19 mouse cellular contexts compared by ENCODE assay signal in genomic region chr11:50734129-50734528, GRCm38 (mm10).
DNase-seq lines count a peak whose midpoint lies in the region; ATAC-seq and TF ChIP-seq lines count a peak whose summit lies in the region.
"Had no signal": no experiment of that assay in that cellular context is flagged by ENCODE, and none has a peak within 500 bp of the region (broad histone marks: within the 10 kb centered on the region; RNA-seq: fewer than 3 reads in every experiment).

No protein-coding gene starts in this region.

- in situ Hi-C loops in CH12.LX (cut with MboI; ENCODE audit: low pct_ligation_motif_present, low pct_unique_long_range_greater_than_20kb, low sequenced_read_pairs), result no loop called here

- no peak for TF ChIP-seq RAD21 in CH12.LX (IDR thresholded peaks at IDR 0.05; ENCODE audit: low read depth, low read length)

- no peak for ATAC-seq in heart, embryonic 12.5 days (ENCODE audit: insufficient number of reproducible peaks, low FRiP score)
- ATAC-seq: activated CD4-positive, CD25-positive, alpha-beta regulatory T cell, adult 4 months; forebrain, embryonic 16.5 days; inflammation-experienced regulatory T-cells, adult 6 months had no signal

- no peak for TF ChIP-seq POLR2A in CH12.LX (IDR thresholded peaks at IDR 0.05; ENCODE audit: low read depth, low read length)

- no peak overlapping the region for H3K9ac ChIP-seq in heart, embryonic 12.5 days
- H3K9ac ChIP-seq in CH12.LX (ENCODE audit: insufficient read depth, low read depth), result no peak overlapping the region
- H3K9ac ChIP-seq: midbrain, embryonic 12.5 days had no signal

- no peak for TF ChIP-seq EP300 in CH12.LX (IDR thresholded peaks at IDR 0.05; ENCODE audit: low read length)

- 0 out of 2 replicates have a peak, but pooled peaks cover 6% of the 10 kb centered on the region for H3K9me3 ChIP-seq in heart, embryonic 12.5 days (replicated peaks)
- H3K9me3 ChIP-seq in CH12.LX (replicated peaks; ENCODE audit: low read length), result peaks cover 6% of the 10 kb centered on the region
- H3K9me3 ChIP-seq: midbrain, embryonic 12.5 days had no signal

- no peak overlapping the region for H3K27ac ChIP-seq in heart, embryonic 12.5 days (ENCODE audit: poor library complexity, severe bottlenecking)
- H3K27ac ChIP-seq in left cerebral cortex, adult 2 months, result no peak overlapping the region
- no peak overlapping the region for H3K27ac ChIP-seq in CH12.LX (ENCODE audit: insufficient read depth, low read depth)
- H3K27ac ChIP-seq: embryonic facial prominence, embryonic 10.5 days; midbrain, embryonic 12.5 days had no signal

- H3K4me3 ChIP-seq in heart, embryonic 12.5 days, result no peak overlapping the region
- H3K4me3 ChIP-seq in left cerebral cortex, adult 2 months, result no peak overlapping the region
- H3K4me3 ChIP-seq in CH12.LX (replicated peaks in 1 of 3; ENCODE audit: low read depth in 2 of 3, low read length in 2 of 3, poor library complexity in 1 of 3), result no peak overlapping the region
- H3K4me3 ChIP-seq: embryonic facial prominence, embryonic 10.5 days; erythroblast, embryonic 14.5 days; midbrain, embryonic 12.5 days had no signal

- peaks cover 12% of the 10 kb centered on the region for H3K4me1 ChIP-seq in heart, embryonic 12.5 days (replicated peaks)
- no peaks in the 10 kb centered on the region for H3K4me1 ChIP-seq in CH12.LX (ENCODE audit: control insufficient read depth in 1 of 2, insufficient read depth in 2 of 2)
- H3K4me1 ChIP-seq: midbrain, embryonic 12.5 days had no signal

- intact Hi-C loops in left cerebral cortex, adult 2 months (cut with DNase I), result no loop called here

- peak; percentile 94 for DNase-seq in heart, adult 11 months
- DNase-seq in left cerebral cortex, adult 2 months (ENCODE audit: extremely low spot score in 1 of 2, low spot score in 2 of 2), result no peak
- DNase-seq in left cerebral cortex, adult 18-20 months (ENCODE audit: low spot score in 2 of 2), result no peak
- DNase-seq in 3T3-L1 (ENCODE audit: low read depth, low spot score), result peak; percentile 33
- DNase-seq in CH12.LX (ENCODE audit: extremely low read depth), result no peak
- DNase-seq in urinary bladder, adult 18-20 months (ENCODE audit: low spot score in 2 of 2), result no peak
- no peak for DNase-seq in embryo, embryonic 10 days (ENCODE audit: low spot score)
- DNase-seq: adrenal gland, postnatal 25 days; layer of hippocampus, adult 9-11 months; right cerebral cortex, adult 18-20 months; thymus, postnatal 14 days had no signal

- no peaks in the 10 kb centered on the region for H3K36me3 ChIP-seq in heart, embryonic 12.5 days
- no peaks in the 10 kb centered on the region for H3K36me3 ChIP-seq in CH12.LX (replicated peaks in 1 of 2; ENCODE audit: control insufficient read depth in 1 of 2, insufficient read depth in 1 of 2, low read length in 1 of 2)
- H3K36me3 ChIP-seq: embryonic facial prominence, embryonic 10.5 days; midbrain, embryonic 12.5 days had no signal

- no peaks in the 10 kb centered on the region for H3K79me2 ChIP-seq in CH12.LX (replicated peaks; ENCODE audit: control insufficient read depth, extremely low read depth, insufficient read depth, poor library complexity, severe bottlenecking)

- peak; percentile 35 for TF ChIP-seq CTCF in left cerebral cortex, adult 2 months (IDR thresholded peaks at IDR 0.05)
- peak in 1 of 2 experiments; percentile 25; a peak in 1 of 4 replicates for TF ChIP-seq CTCF in CH12.LX (conservative IDR thresholded peaks at IDR 0.05 in 1 of 2, IDR thresholded peaks at IDR 0.05 in 1 of 2; ENCODE audit: low read depth in 2 of 2, low read length in 2 of 2)

- dilution Hi-C loops in CH12.LX (cut with MboI; ENCODE audit: extremely low pct_ligation_motif_present, extremely low pct_unique_long_range_greater_than_20kb, low sequenced_read_pairs), result no loop called here

- 69% methylated on average over 4 of the region's 4 CpGs for WGBS in heart, embryonic 12.5 days

- no peak overlapping the region for H3K4me2 ChIP-seq in heart, embryonic 12.5 days
- no peak overlapping the region for H3K4me2 ChIP-seq in CH12.LX (ENCODE audit: insufficient read depth, low read depth, poor library complexity, severe bottlenecking)
- H3K4me2 ChIP-seq: liver, embryonic 11.5 days; midbrain, embryonic 12.5 days had no signal

- peaks cover 9% of the 10 kb centered on the region for H3K27me3 ChIP-seq in heart, embryonic 12.5 days (replicated peaks)
- peaks cover 77% of the 10 kb centered on the region for H3K27me3 ChIP-seq in CH12.LX (replicated peaks)
- H3K27me3 ChIP-seq: midbrain, embryonic 12.5 days had no signal

TF ChIP-seq in CH12.LX, 34 proteins besides CTCF, POLR2A, EP300 and RAD21:
- TF ChIP-seq ZMIZ1 (IDR thresholded peaks at IDR 0.05; ENCODE audit: low read depth, low read length), result no peak
- peak; percentile 33; the same call in 1 of the 2 replicates for TF ChIP-seq MAX (IDR thresholded peaks at IDR 0.05; ENCODE audit: low read length)

Comparison
In these comparisons a context has a peak if more than half of its experiments do, and no peak if none do; other contexts are left out.
1. DNase-seq: peak in heart, adult 11 months (single experiment) and 3T3-L1 (single experiment); none in left cerebral cortex, adult 2 months (0 of 2), left cerebral cortex, adult 18-20 months (0 of 2), CH12.LX (single experiment), urinary bladder, adult 18-20 months (0 of 2) and embryo, embryonic 10 days (single experiment).